Mouse (Mus musculus) cerebellum, adult 2 months (tissue): Measurements from ENCODE around the gene Hpse.

ENCODE experiments used
- CTCF ChIP-seq: fragments of 200-500 bp; IDR thresholded peaks from 2 replicates; pipeline ENCODE4 v1.5.1; 2011; ENCODE audit warnings: low read depth, mild to moderate bottlenecking, control low read depth, low read length, moderate library complexity, borderline replicate concordance; ENCODE audit not compliant: insufficient read depth
- POLR2A ChIP-seq: fragments of 200-500 bp; IDR thresholded peaks from 2 replicates; pipeline ENCODE4 v1.6.1; 2011; ENCODE audit warnings: low read length, control low read depth, borderline replicate concordance; ENCODE audit not compliant: insufficient read depth

DNA sequence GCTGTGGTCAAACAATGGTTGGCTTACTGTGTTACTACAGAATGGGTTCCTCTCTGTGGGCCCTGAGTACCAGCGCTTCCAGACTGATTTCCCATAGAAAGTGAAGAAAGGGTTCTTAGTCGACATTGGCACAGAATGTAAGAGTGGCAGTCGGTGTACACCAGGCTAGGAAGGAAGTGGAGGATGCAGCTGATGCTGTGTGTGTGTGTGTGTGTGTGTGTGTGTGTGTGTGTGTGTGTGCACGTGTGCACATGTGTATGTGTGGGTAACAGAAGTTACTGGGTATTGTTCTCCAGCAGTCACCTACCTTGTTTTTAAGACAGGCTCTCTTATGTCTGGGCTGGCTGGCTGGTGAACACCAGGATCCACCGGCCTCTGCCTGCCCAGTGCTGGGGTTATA lies 77.2 kb downstream of the Hpse start:
- TF ChIP-seq POLR2A (no peak), CTCF (no peak)
